Mouse (Mus musculus) lung, adult 2 months (tissue): ENCODE measurements at regions not wholly inside any gene's neighbourhood (a gene's known extent, or its start where the extent isn't known, plus 50 kb on each side); places are given as distances from the start of the nearest gene placed in this dataset.
A peak's percentile ranks its signal among the peaks of the same experiment; 100 is the strongest.

Experiments used
- DNase-seq: peaks from one replicate; pipeline ENCODE4 v3.0.0; 2022
- H3K4me1 ChIP-seq: fragments of 200-500 bp; 2 replicates; pipeline ENCODE4 v1.6.1; 2011; ENCODE audit warnings: low read length; ENCODE audit not compliant: control insufficient read depth, insufficient read depth
- H3K4me3 ChIP-seq: fragments of 200-500 bp; replicated peaks from 2 replicates; pipeline ENCODE3; 2011; ENCODE audit warnings: low read depth, mild to moderate bottlenecking, control low read depth, low read length; ENCODE audit errors: extremely low read depth
- CTCF ChIP-seq: fragments of 200-500 bp; IDR thresholded peaks from 2 replicates; pipeline ENCODE4 v1.5.1; 2011; ENCODE audit warnings: mild to moderate bottlenecking, low read length, control low read depth; ENCODE audit not compliant: insufficient read depth
- POLR2A ChIP-seq: fragments of 200-500 bp; IDR thresholded peaks from 2 replicates; pipeline ENCODE4 v1.6.1; 2011; ENCODE audit warnings: low read depth, mild to moderate bottlenecking, control low read depth, low read length, borderline replicate concordance; ENCODE audit errors: extremely low read depth
- WGBS: fragments of 180-500 bp; shearing (Covaris S2); methylation state at CpG from one replicate; pipeline ENCODE4 v1.1.7; 2018; 5-methylcytosine and 5-hydroxymethylcytosine counted together

GRCm38 (mm10) chr10:98572782-98573536, 341.2 kb upstream of the Atp2b1 start:
- DNase-seq: peak; percentile 8
- no peaks in the 10 kb centered on the region for H3K4me1 ChIP-seq
- whole genome bisulfite sequencing: 27% methylated on average over 16 of the region's 16 CpGs
- TF ChIP-seq POLR2A: no peak
- no peak overlapping the region for H3K4me3 ChIP-seq

DNA sequence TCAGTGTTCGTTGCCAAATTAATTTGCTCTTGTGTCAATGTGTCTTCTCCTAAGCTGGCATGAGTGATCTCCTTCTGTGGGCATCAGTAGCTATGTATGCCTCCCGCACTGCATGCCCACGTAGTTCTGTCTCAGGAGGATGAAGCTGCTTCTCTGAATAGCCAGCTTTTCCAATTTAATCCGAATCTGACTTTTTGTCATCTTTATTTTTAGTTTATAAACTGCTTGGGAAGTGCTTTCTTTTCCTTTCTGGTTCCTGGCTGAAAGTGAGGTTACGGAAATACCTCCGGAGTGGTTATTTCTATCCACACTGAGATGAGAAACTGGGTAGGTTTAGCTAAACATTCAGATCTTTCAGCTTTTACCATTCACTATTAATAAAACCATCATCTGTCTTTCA, 337.2 kb upstream of the Atp2b1 start:
- TF ChIP-seq POLR2A: no peak
- no peak for TF ChIP-seq CTCF
- no peak overlapping the region for H3K4me3 ChIP-seq
- WGBS: 85% methylated on average over 6 of the region's 6 CpGs
- DNase-seq: no peak
- no peaks in the 10 kb centered on the region for H3K4me1 ChIP-seq

GRCm38 (mm10) chr10:98584776-98585175, 329.4 kb upstream of the Atp2b1 start:
- WGBS: 93% methylated on average over 1 of the region's 1 CpGs
- TF ChIP-seq CTCF (no peak), POLR2A (no peak)
- no peak for DNase-seq
- H3K4me1 ChIP-seq: no peaks in the 10 kb centered on the region
- no peak overlapping the region for H3K4me3 ChIP-seq

- Histone ChIP-seq H3K4me1 (no peaks in the 10 kb centered on the region), H3K4me3 (no peak overlapping the region)
- WGBS: 94% methylated on average over 14 of the region's 14 CpGs
- DNase-seq: no peak
- TF ChIP-seq POLR2A (no peak), CTCF (no peak)
These were observed 324.5 kb upstream of the Atp2b1 start for GRCm38 (mm10) chr10:98589726-98590125.

DNA sequence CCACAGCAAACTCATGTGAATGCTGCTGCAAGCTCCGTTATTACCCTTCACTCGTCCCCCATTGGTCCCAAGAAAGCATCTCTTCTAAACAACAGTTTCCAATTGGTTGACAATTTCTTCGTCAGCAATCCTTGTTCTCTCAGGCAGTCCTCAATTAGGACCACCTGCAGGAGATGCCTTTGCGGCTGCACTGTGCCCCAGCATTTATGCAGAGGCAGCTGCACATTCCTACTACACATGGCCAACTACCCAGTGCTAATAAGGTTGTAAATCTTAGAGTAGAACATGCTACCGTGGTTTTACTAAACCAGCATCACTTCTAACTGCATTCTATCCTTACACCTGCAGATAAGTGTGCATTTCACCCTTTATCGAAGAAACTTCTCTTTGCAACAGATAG, 322.1 kb upstream of the Atp2b1 start:
- TF ChIP-seq CTCF (no peak), POLR2A (no peak)
- H3K4me1 ChIP-seq: no peaks in the 10 kb centered on the region
- 89% methylated on average over 6 of the region's 6 CpGs for WGBS
- DNase-seq: no peak
- no peak overlapping the region for H3K4me3 ChIP-seq

DNA sequence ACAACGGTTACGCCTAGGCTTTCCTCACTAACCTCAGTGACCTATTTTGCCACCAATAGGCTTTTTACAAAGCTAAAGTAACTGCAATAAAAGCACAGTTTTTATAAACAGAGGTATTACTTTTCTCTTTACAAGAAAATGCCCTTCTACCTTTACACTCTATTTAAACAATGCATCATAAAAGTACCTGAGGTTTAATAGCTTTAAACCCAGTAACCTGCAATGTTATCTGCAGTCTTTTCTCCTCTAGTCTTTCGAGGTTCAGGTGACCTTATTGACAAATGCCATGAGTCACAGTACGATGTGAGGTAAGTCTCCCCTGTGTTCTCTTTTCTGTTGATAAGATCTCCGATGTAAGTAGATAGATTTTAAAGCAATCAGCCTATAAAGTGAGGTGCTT, 320.3 kb upstream of the Atp2b1 start:
- WGBS: 67% methylated on average over 5 of the region's 5 CpGs
- DNase-seq: no peak
- Histone ChIP-seq H3K4me3 (no peak overlapping the region), H3K4me1 (no peaks in the 10 kb centered on the region)
- no peak for TF ChIP-seq POLR2A
- TF ChIP-seq CTCF: no peak

DNA sequence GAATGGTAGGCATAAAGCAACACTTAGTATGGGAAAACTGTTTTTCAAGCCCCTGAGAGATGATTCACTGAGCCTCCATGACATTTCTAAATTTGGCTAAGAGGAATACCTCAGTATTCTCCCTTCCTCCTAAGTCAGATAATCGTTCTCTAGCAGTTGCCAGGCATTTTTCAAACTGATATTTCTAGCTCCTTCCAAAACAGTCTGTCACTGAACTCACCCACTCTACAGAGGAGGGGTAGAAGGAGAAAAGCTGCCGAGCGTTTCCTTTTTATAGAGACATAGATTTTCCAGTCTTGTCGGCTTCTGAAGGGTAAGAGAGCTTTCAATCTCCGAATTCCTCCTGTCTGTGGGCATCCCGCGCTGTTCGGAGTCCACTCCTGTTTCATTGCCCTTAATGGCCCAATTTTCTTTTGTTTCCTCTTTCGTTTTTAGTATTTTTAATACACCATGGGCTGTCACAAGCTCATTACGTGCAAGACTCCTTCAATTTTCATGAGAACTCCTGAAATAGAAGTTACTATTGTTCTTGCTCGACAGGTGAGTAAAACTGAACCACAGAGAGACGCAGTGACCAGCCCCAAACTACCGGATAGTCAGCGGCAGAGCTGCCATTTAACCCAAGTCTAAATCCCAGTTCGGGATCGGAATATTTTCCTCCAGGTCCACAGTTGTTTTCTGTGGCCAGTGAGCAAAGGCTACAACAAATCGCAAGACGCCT, 305.8 kb upstream of the Atp2b1 start:
- 83% methylated on average over 18 of the region's 18 CpGs for WGBS
- DNase-seq: no peak
- H3K4me3 ChIP-seq: no peak overlapping the region
- H3K4me1 ChIP-seq: no peaks in the 10 kb centered on the region
- TF ChIP-seq POLR2A (no peak), CTCF (no peak)

GRCm38 (mm10) chr10:98610708-98611107, 303.5 kb upstream of the Atp2b1 start:
- no peak overlapping the region for H3K4me3 ChIP-seq
- H3K4me1 ChIP-seq: no peaks in the 10 kb centered on the region
- TF ChIP-seq POLR2A: no peak
- no peak for TF ChIP-seq CTCF
- DNase-seq: no peak
- 62% methylated on average over 6 of the region's 6 CpGs for whole genome bisulfite sequencing

DNA sequence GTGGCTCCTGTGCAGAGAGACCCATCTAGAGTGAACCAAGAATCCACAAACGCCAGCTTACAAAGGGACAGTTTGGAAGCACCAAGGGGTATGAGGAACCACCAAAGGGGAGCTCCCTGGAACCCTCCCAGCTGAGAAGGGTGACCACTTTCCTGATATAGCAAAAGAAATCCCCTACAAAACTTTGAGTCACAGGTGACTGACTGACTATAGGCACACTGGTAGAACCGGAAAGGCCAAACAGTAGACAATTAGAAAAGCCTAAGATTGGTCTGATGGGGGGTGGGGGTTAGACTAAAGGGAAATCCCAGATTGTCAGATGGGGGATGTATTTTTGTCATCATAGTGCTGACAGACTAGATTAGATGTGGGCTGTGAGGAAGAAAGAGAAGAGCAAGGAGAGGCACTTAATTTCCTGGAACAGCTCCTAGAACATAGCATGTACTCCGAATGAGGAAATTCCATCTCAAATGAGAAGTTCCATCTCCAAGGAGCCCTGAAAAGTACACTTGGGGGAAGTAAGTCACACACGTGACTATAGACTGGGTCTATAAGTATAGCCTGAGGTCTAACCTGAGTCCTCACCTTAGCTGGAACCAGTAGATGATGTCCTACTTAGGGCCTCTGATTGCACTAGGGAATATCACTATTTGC, 302.4 kb upstream of the Atp2b1 start:
- 72% methylated on average over 4 of the region's 4 CpGs for WGBS
- DNase-seq: no peak
- no peak for TF ChIP-seq POLR2A
- TF ChIP-seq CTCF: no peak
- Histone ChIP-seq H3K4me1 (no peaks in the 10 kb centered on the region), H3K4me3 (no peak overlapping the region)
